Mouse (Mus musculus): ENCODE results near the gene Fmnl1.

- TF ChIP-seq EP300 (IDR thresholded peaks at IDR 0.05; ENCODE audit: insufficient read depth, low read depth, low read length) (no peak), POLR2A (IDR thresholded peaks at IDR 0.05; ENCODE audit: insufficient read depth, low read depth, low read length) (no peak)
These were observed 8.8 kb upstream of the Fmnl1 start for GRCm38 (mm10) chr11:103162132-103162531.
